Mouse (Mus musculus): ENCODE data around the gene Sowahc. TPM values are rescaled to one million over a fixed set of nuclear protein-coding genes. Genes with fewer than 3 reads are reported as not detected.

Sowahc gene
- polyA plus RNA-seq (2014; fragmentation: Nextera tagmentation; extraction: Ambion mirVana), result 12.4 and 12.6 TPM in 2 replicates

- Histone ChIP-seq H3K4me2 (ENCODE audit: low read length) (peak within 1 kb of the TSS; percentile 99), H3K4me1 (replicated peaks; ENCODE audit: control insufficient read depth, insufficient read depth, low read length) (peaks cover 11% of the 10 kb centered on the region; the same call in 1 of the 2 replicates), H3K27ac (ENCODE audit: low read depth) (peak within 1 kb of the TSS; percentile 90), H3K4me3 (ENCODE audit: low read depth, low read length) (peak within 1 kb of the TSS; percentile 85), H3K9me3 (ENCODE audit: control insufficient read depth, low read length) (no peaks in the 10 kb centered on the region), H3K27me3 (replicated peaks; ENCODE audit: control insufficient read depth, insufficient read depth, low read length) (no peaks in the 10 kb centered on the region), H3K36me3 (ENCODE audit: control insufficient read depth, insufficient read depth, low read length) (no peaks in the 10 kb centered on the region), H3K9ac (ENCODE audit: low read length) (peak within 1 kb of the TSS; percentile 75)
- ATAC-seq (replicated peaks; ENCODE audit: low FRiP score, low TSS enrichment, low read depth), result peak; percentile 98
- WGBS, result under 1% methylated on average over 77 of the region's 84 CpGs
- DNase-seq (ENCODE audit: low spot score), result peak; percentile 99
Measured at GRCm38 (mm10) chr10:59221473-59222270, at the start of gene Sowahc, which contains the start of gene Sept10. Sowahc (plus strand) TSS chr10:59221953. Sept10 (minus strand) TSS chr10:59221847.

DNA sequence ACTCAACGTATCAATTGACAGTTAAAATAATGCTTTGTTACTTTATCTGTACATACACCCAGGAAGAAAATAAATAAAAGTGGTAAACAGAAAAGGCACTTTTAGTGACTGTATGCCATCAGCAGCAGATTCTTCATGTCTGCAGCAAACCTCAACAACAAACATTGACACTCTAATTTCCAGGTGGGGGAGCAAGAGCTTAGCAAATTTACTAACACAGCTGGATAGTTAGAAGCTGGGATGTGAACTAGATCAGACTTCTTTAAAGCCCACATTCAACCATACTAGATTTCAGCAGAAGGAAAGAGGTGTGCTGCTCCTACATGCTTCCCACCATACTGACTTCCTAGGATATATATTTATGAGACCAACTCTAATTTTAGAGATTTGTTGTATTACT is 49.2 kb upstream of the Sowahc start:
- Histone ChIP-seq H3K4me1 (replicated peaks; ENCODE audit: control insufficient read depth, insufficient read depth, low read length) (no peaks in the 10 kb centered on the region), H3K27ac (ENCODE audit: low read depth) (no peak overlapping the region), H3K9ac (ENCODE audit: low read length) (no peak overlapping the region), H3K4me3 (ENCODE audit: low read depth, low read length) (no peak overlapping the region), H3K4me2 (ENCODE audit: low read length) (no peak overlapping the region), H3K36me3 (ENCODE audit: control insufficient read depth, insufficient read depth, low read length) (peaks cover 27% of the 10 kb centered on the region; the same call in 1 of the 2 replicates), H3K27me3 (replicated peaks; ENCODE audit: control insufficient read depth, insufficient read depth, low read length) (no peaks in the 10 kb centered on the region), H3K9me3 (ENCODE audit: control insufficient read depth, low read length) (no peaks in the 10 kb centered on the region)
- 69% methylated on average over 1 of the region's 1 CpGs for WGBS
- ATAC-seq (replicated peaks; ENCODE audit: low FRiP score, low TSS enrichment, low read depth), result no peak
- DNase-seq (ENCODE audit: low spot score), result no peak

DNA sequence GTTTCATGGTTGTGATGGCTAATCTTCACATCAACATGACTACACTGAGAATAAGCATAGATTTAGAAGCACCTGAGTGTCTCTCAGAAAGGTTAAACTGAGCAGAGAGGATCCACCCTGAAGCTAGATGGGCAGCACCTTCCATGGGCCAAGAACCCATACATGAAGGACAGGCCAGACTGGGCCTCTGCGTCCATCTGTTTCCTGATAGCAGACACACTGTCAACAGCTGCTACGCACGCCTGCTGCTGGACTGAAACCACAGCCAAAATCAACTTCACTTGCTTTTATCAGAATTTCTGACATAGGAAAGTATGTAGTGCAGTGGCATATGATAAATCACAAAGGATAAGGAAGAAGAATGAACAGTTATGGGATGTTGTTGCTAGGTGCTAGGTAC is 42.1 kb upstream of the Sowahc start:
- H3K36me3 ChIP-seq (ENCODE audit: control insufficient read depth, insufficient read depth, low read length), result peaks cover 38% of the 10 kb centered on the region; the same call in 1 of the 2 replicates
- no peak for DNase-seq (ENCODE audit: low spot score)
- H3K9me3 ChIP-seq (ENCODE audit: control insufficient read depth, low read length), result no peaks in the 10 kb centered on the region
- no peak for ATAC-seq (replicated peaks; ENCODE audit: low FRiP score, low TSS enrichment, low read depth)
- H3K4me2 ChIP-seq (ENCODE audit: low read length), result no peak overlapping the region
- no peak overlapping the region for H3K4me3 ChIP-seq (ENCODE audit: low read depth, low read length)
- no peaks in the 10 kb centered on the region for H3K27me3 ChIP-seq (replicated peaks; ENCODE audit: control insufficient read depth, insufficient read depth, low read length)
- no peak overlapping the region for H3K9ac ChIP-seq (ENCODE audit: low read length)
- H3K4me1 ChIP-seq (replicated peaks; ENCODE audit: control insufficient read depth, insufficient read depth, low read length), result no peaks in the 10 kb centered on the region
- no peak overlapping the region for H3K27ac ChIP-seq (ENCODE audit: low read depth)
- WGBS, result 70% methylated on average over 3 of the region's 3 CpGs

DNA sequence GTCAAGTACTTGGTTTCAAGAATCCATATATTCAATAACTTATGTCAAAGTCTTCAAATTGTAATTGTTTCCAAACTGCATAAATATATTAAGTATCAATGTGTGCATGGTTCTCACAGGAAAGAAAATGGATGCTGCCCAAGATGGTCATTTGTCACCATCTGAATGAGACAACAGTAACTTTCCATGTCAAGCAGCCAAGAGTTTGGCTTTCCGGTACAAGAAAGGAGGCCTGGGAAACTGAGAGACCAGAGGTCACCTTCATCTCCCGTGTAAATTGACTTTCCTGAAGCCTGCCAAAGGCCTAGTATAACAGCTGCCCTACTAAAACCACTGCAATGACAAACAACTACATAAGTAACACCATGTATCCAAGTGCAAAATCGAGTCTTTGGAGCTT is 39.4 kb upstream of the Sowahc start:
- Histone ChIP-seq H3K27ac (ENCODE audit: low read depth) (no peak overlapping the region), H3K4me1 (replicated peaks; ENCODE audit: control insufficient read depth, insufficient read depth, low read length) (no peaks in the 10 kb centered on the region), H3K27me3 (replicated peaks; ENCODE audit: control insufficient read depth, insufficient read depth, low read length) (no peaks in the 10 kb centered on the region), H3K4me2 (ENCODE audit: low read length) (no peak overlapping the region), H3K9me3 (ENCODE audit: control insufficient read depth, low read length) (no peaks in the 10 kb centered on the region), H3K4me3 (ENCODE audit: low read depth, low read length) (no peak overlapping the region), H3K36me3 (ENCODE audit: control insufficient read depth, insufficient read depth, low read length) (peaks cover 26% of the 10 kb centered on the region; the same call in 1 of the 2 replicates), H3K9ac (ENCODE audit: low read length) (no peak overlapping the region)
- ATAC-seq (replicated peaks; ENCODE audit: low FRiP score, low TSS enrichment, low read depth) (no peak), DNase-seq (ENCODE audit: low spot score) (no peak)
- WGBS, result 73% methylated on average over 3 of the region's 3 CpGs

GRCm38 (mm10) chr10:59194891-59195290 is 26.9 kb upstream of the Sowahc start:
- DNase-seq (ENCODE audit: low spot score) (no peak), ATAC-seq (replicated peaks; ENCODE audit: low FRiP score, low TSS enrichment, low read depth) (no peak)
- H3K9me3 ChIP-seq (ENCODE audit: control insufficient read depth, low read length), result no peaks in the 10 kb centered on the region
- H3K9ac ChIP-seq (ENCODE audit: low read length), result no peak overlapping the region
- no peak overlapping the region for H3K4me3 ChIP-seq (ENCODE audit: low read depth, low read length)
- no peaks in the 10 kb centered on the region for H3K27me3 ChIP-seq (replicated peaks; ENCODE audit: control insufficient read depth, insufficient read depth, low read length)
- peaks cover 7% of the 10 kb centered on the region; the same call in 1 of the 2 replicates for H3K36me3 ChIP-seq (ENCODE audit: control insufficient read depth, insufficient read depth, low read length)
- no peak overlapping the region for H3K4me2 ChIP-seq (ENCODE audit: low read length)
- H3K4me1 ChIP-seq (replicated peaks; ENCODE audit: control insufficient read depth, insufficient read depth, low read length), result no peaks in the 10 kb centered on the region
- H3K27ac ChIP-seq (ENCODE audit: low read depth), result no peak overlapping the region
- 71% methylated on average over 5 of the region's 5 CpGs for WGBS

- no peak overlapping the region for H3K4me3 ChIP-seq (ENCODE audit: low read depth, low read length)
- no peak overlapping the region for H3K4me2 ChIP-seq (ENCODE audit: low read length)
- H3K4me1 ChIP-seq (replicated peaks; ENCODE audit: control insufficient read depth, insufficient read depth, low read length), result no peaks in the 10 kb centered on the region
- DNase-seq (ENCODE audit: low spot score), result no peak
- ATAC-seq (replicated peaks; ENCODE audit: low FRiP score, low TSS enrichment, low read depth), result no peak
- WGBS, result 83% methylated on average over 3 of the region's 3 CpGs
- H3K9ac ChIP-seq (ENCODE audit: low read length), result no peak overlapping the region
- no peaks in the 10 kb centered on the region for H3K27me3 ChIP-seq (replicated peaks; ENCODE audit: control insufficient read depth, insufficient read depth, low read length)
- H3K9me3 ChIP-seq (ENCODE audit: control insufficient read depth, low read length), result no peaks in the 10 kb centered on the region
- no peak overlapping the region for H3K27ac ChIP-seq (ENCODE audit: low read depth)
- 0 out of 2 replicates have a peak, but pooled peaks cover 2% of the 10 kb centered on the region for H3K36me3 ChIP-seq (ENCODE audit: control insufficient read depth, insufficient read depth, low read length)
Measured at GRCm38 (mm10) chr10:59196763-59197162, 25.0 kb upstream of the Sowahc start.

DNA sequence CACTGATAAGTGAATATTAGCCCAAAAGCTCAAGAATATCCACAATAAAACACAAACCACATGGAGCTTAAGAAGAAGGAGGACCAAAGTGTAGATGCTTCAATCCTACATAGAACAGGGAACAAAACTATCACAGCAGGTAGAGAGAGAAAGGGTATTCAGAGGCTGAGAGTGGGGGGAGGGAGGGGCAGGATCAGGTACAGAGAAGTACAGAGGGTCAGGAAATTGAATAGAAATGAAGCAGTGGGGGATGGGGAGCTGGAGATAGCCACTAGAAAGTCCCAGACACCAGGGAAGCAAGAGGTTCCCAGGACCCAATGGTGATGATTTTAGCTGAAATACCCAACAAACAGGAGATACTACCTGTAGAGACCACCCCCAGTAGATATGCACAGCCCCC is 21.7 kb upstream of the Sowahc start:
- Histone ChIP-seq H3K9ac (ENCODE audit: low read length) (no peak overlapping the region), H3K27ac (ENCODE audit: low read depth) (no peak overlapping the region), H3K36me3 (ENCODE audit: control insufficient read depth, insufficient read depth, low read length) (no peaks in the 10 kb centered on the region), H3K27me3 (replicated peaks; ENCODE audit: control insufficient read depth, insufficient read depth, low read length) (no peaks in the 10 kb centered on the region), H3K4me3 (ENCODE audit: low read depth, low read length) (no peak overlapping the region), H3K9me3 (ENCODE audit: control insufficient read depth, low read length) (no peaks in the 10 kb centered on the region), H3K4me2 (ENCODE audit: low read length) (no peak overlapping the region), H3K4me1 (replicated peaks; ENCODE audit: control insufficient read depth, insufficient read depth, low read length) (no peaks in the 10 kb centered on the region)
- no peak for ATAC-seq (replicated peaks; ENCODE audit: low FRiP score, low TSS enrichment, low read depth)
- no peak for DNase-seq (ENCODE audit: low spot score)

DNA sequence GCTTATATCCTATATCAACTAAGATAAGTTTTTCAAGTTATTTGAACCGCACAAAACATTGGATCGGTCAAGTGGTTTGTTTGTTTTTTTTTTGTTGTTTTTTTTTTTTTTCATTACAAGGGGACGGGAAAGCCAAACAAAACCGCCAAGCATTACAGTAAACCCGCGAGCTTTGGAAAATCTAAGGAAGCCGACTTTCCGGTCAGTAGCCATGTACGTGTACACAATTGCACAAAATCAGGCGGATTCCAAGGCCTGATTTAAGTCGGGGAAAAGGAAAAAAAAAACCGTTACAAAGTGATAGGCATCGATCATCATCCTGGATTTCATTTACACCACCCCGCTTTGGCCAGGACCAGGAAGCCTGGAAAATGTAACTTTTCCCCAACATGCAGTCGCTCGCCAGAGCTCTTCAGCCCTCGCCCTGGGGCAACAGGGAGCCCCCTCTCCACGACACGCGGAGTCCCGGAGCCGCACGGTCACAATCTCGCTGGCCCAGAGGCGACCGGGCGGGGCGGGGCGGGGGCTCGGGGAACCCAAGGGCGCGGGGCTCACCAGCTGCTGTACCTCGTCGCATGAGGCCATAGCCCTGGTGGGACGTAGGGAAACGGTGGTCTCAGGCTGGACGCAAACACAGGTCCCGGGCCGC is 805 bp upstream of the Sowahc start:
- Histone ChIP-seq H3K4me2 (ENCODE audit: low read length) (peak overlapping the region; percentile 99), H3K4me3 (ENCODE audit: low read depth, low read length) (peak overlapping the region; percentile 85), H3K4me1 (replicated peaks; ENCODE audit: control insufficient read depth, insufficient read depth, low read length) (peaks cover 11% of the 10 kb centered on the region; the same call in 1 of the 2 replicates), H3K27me3 (replicated peaks; ENCODE audit: control insufficient read depth, insufficient read depth, low read length) (no peaks in the 10 kb centered on the region), H3K9me3 (ENCODE audit: control insufficient read depth, low read length) (no peaks in the 10 kb centered on the region), H3K27ac (ENCODE audit: low read depth) (peak overlapping the region; percentile 90), H3K9ac (ENCODE audit: low read length) (peak overlapping the region; percentile 75), H3K36me3 (ENCODE audit: control insufficient read depth, insufficient read depth, low read length) (no peaks in the 10 kb centered on the region)
- ATAC-seq (replicated peaks; ENCODE audit: low FRiP score, low TSS enrichment, low read depth), result no peak
- DNase-seq (ENCODE audit: low spot score), result no peak
- 1% methylated on average over 39 of the region's 39 CpGs for WGBS
